Mouse (Mus musculus): ENCODE measurements around the gene Kif1b. TPM values are rescaled to one million over a fixed set of nuclear protein-coding genes. Genes with fewer than 3 reads are reported as not detected.
A peak's percentile ranks its signal among the peaks of the same experiment; 100 is the strongest.
"Not testable (repeated sequence)": the region's sequence is repeated elsewhere in the genome, so short reads cannot be mapped to it uniquely, and the experiment has no call there.

Kif1b gene
- polyA plus RNA-seq, 1 experiment from 2014 or later: 160 TPM

GRCm38 (mm10) chr4:149233938-149234337, 73.6 kb downstream of the Kif1b start:
- Histone ChIP-seq H3K9me3 (no peaks in the 10 kb centered on the region), H3K4me3 (replicated peaks) (no peak overlapping the region), H3K27ac (0 out of 2 replicates have a peak overlapping the region, but pooled peaks have one; percentile 6), H3K4me1 (replicated peaks) (0 out of 2 replicates have a peak, but pooled peaks cover 2% of the 10 kb centered on the region), H3K36me3 (peaks cover 72% of the 10 kb centered on the region), H3K27me3 (no peaks in the 10 kb centered on the region), H3K9ac (replicated peaks) (no peak overlapping the region), H3K4me2 (replicated peaks) (no peak overlapping the region)
- ATAC-seq: no peak
- WGBS: 58% methylated on average over 9 of the region's 9 CpGs

GRCm38 (mm10) chr4:149228682-149229081, 78.8 kb downstream of the Kif1b start:
- 95% methylated on average over 3 of the region's 3 CpGs for WGBS
- H3K27me3 ChIP-seq; H3K4me3 ChIP-seq (replicated peaks); H3K9ac ChIP-seq (replicated peaks); H3K4me2 ChIP-seq (replicated peaks); H3K27ac ChIP-seq; H3K9me3 ChIP-seq; H3K4me1 ChIP-seq (replicated peaks); ATAC-seq: not testable (repeated sequence)
- H3K36me3 ChIP-seq: peaks cover 75% of the 10 kb centered on the region

GRCm38 (mm10) chr4:149228256-149228655, 79.2 kb downstream of the Kif1b start:
- H3K27ac ChIP-seq: no peak overlapping the region
- no peak overlapping the region for H3K9ac ChIP-seq (replicated peaks)
- 96% methylated on average over 3 of the region's 3 CpGs for WGBS
- peaks cover 79% of the 10 kb centered on the region for H3K36me3 ChIP-seq
- ATAC-seq: no peak
- no peak overlapping the region for H3K4me3 ChIP-seq (replicated peaks)
- no peaks in the 10 kb centered on the region for H3K27me3 ChIP-seq
- no peak overlapping the region for H3K4me2 ChIP-seq (replicated peaks)
- H3K9me3 ChIP-seq: peaks cover 4% of the 10 kb centered on the region; the same call in 1 of the 2 replicates
- H3K4me1 ChIP-seq (replicated peaks): no peaks in the 10 kb centered on the region

GRCm38 (mm10) chr4:149226311-149226710, 81.2 kb downstream of the Kif1b start:
- H3K4me2 ChIP-seq (replicated peaks): no peak overlapping the region
- no peak overlapping the region for H3K4me3 ChIP-seq (replicated peaks)
- H3K27me3 ChIP-seq: no peaks in the 10 kb centered on the region
- peaks cover 91% of the 10 kb centered on the region for H3K36me3 ChIP-seq
- peaks cover 4% of the 10 kb centered on the region; the same call in 1 of the 2 replicates for H3K9me3 ChIP-seq
- H3K4me1 ChIP-seq (replicated peaks): no peaks in the 10 kb centered on the region
- ATAC-seq: no peak
- 68% methylated on average over 3 of the region's 3 CpGs for WGBS
- H3K9ac ChIP-seq (replicated peaks): no peak overlapping the region
- no peak overlapping the region for H3K27ac ChIP-seq

GRCm38 (mm10) chr4:149223453-149223852, 84.0 kb downstream of the Kif1b start:
- WGBS: 94% methylated on average over 3 of the region's 3 CpGs

GRCm38 (mm10) chr4:149220481-149220880, 87.0 kb downstream of the Kif1b start:
- WGBS: 47% methylated on average over 17 of the region's 17 CpGs
- peaks cover 4% of the 10 kb centered on the region; the same call in 1 of the 2 replicates for H3K9me3 ChIP-seq
- H3K9ac ChIP-seq (replicated peaks): no peak overlapping the region
- H3K27ac ChIP-seq: peak overlapping the region; percentile 75
- H3K4me3 ChIP-seq (replicated peaks): no peak overlapping the region
- H3K27me3 ChIP-seq: no peaks in the 10 kb centered on the region
- no peak overlapping the region for H3K4me2 ChIP-seq (replicated peaks)
- peaks cover 96% of the 10 kb centered on the region for H3K36me3 ChIP-seq
- peak; percentile 17; the same call in 1 of the 2 replicates for ATAC-seq
- H3K4me1 ChIP-seq (replicated peaks): peaks cover 18% of the 10 kb centered on the region

More at GRCm38 (mm10) chr4:149223453-149223852, 84.0 kb downstream of the Kif1b start:
- H3K9ac ChIP-seq (replicated peaks): no peak overlapping the region
- no peak overlapping the region for H3K4me2 ChIP-seq (replicated peaks)
- H3K4me1 ChIP-seq (replicated peaks): peaks cover 18% of the 10 kb centered on the region
- no peak overlapping the region for H3K27ac ChIP-seq
- no peak for ATAC-seq
- H3K4me3 ChIP-seq (replicated peaks): no peak overlapping the region
- peaks cover 90% of the 10 kb centered on the region for H3K36me3 ChIP-seq
- peaks cover 4% of the 10 kb centered on the region; the same call in 1 of the 2 replicates for H3K9me3 ChIP-seq
- no peaks in the 10 kb centered on the region for H3K27me3 ChIP-seq

- WGBS: 18% methylated on average over 5 of the region's 5 CpGs
- no peak overlapping the region for H3K4me3 ChIP-seq (replicated peaks)
- 0 out of 2 replicates have a peak overlapping the region, but pooled peaks have one; percentile 28 for H3K9ac ChIP-seq (replicated peaks)
- peak; percentile 81 for ATAC-seq
- peaks cover 96% of the 10 kb centered on the region for H3K36me3 ChIP-seq
- no peaks in the 10 kb centered on the region for H3K27me3 ChIP-seq
- H3K4me1 ChIP-seq (replicated peaks): peaks cover 18% of the 10 kb centered on the region
- H3K4me2 ChIP-seq (replicated peaks): no peak overlapping the region
- H3K27ac ChIP-seq: peak overlapping the region; percentile 75
- H3K9me3 ChIP-seq: peaks cover 4% of the 10 kb centered on the region; the same call in 1 of the 2 replicates
These were observed 87.4 kb downstream of the Kif1b start for GRCm38 (mm10) chr4:149220042-149220473.

GRCm38 (mm10) chr4:149219401-149220041, 88.0 kb downstream of the Kif1b start:
- Histone ChIP-seq H3K9ac (replicated peaks) (0 out of 2 replicates have a peak overlapping the region, but pooled peaks have one; percentile 28), H3K4me2 (replicated peaks) (no peak overlapping the region), H3K9me3 (peaks cover 4% of the 10 kb centered on the region; the same call in 1 of the 2 replicates), H3K27me3 (no peaks in the 10 kb centered on the region), H3K36me3 (peaks cover 96% of the 10 kb centered on the region), H3K4me1 (replicated peaks) (peaks cover 18% of the 10 kb centered on the region), H3K4me3 (replicated peaks) (no peak overlapping the region), H3K27ac (peak overlapping the region; percentile 75)
- ATAC-seq: peak; percentile 45; the same call in 1 of the 2 replicates
- 55% methylated on average over 12 of the region's 12 CpGs for WGBS

- no peaks in the 10 kb centered on the region for H3K9me3 ChIP-seq
- peaks cover 18% of the 10 kb centered on the region for H3K4me1 ChIP-seq (replicated peaks)
- H3K4me2 ChIP-seq (replicated peaks): no peak overlapping the region
- ATAC-seq: no peak
- no peak overlapping the region for H3K9ac ChIP-seq (replicated peaks)
- no peaks in the 10 kb centered on the region for H3K27me3 ChIP-seq
- H3K36me3 ChIP-seq: peaks cover 96% of the 10 kb centered on the region
- WGBS: 90% methylated on average over 5 of the region's 5 CpGs
- no peak overlapping the region for H3K4me3 ChIP-seq (replicated peaks)
- H3K27ac ChIP-seq: no peak overlapping the region
These were observed 89.0 kb downstream of the Kif1b start for GRCm38 (mm10) chr4:149218476-149218875.

- peaks cover 96% of the 10 kb centered on the region for H3K36me3 ChIP-seq
- ATAC-seq: no peak
- 93% methylated on average over 9 of the region's 9 CpGs for WGBS
These were observed 91.5 kb downstream of the Kif1b start for GRCm38 (mm10) chr4:149215982-149216381.

GRCm38 (mm10) chr4:149215397-149215796, 92.1 kb downstream of the Kif1b start:
- Histone ChIP-seq H3K36me3 (peaks cover 96% of the 10 kb centered on the region), H3K27me3 (no peaks in the 10 kb centered on the region), H3K27ac (no peak overlapping the region), H3K9ac (replicated peaks) (no peak overlapping the region), H3K4me3 (replicated peaks) (no peak overlapping the region), H3K4me2 (replicated peaks) (no peak overlapping the region), H3K4me1 (replicated peaks) (peaks cover 12% of the 10 kb centered on the region), H3K9me3 (no peaks in the 10 kb centered on the region)
- ATAC-seq: no peak
- WGBS: 49% methylated on average over 2 of the region's 2 CpGs

More at GRCm38 (mm10) chr4:149215982-149216381, 91.5 kb downstream of the Kif1b start:
- Histone ChIP-seq H3K4me2 (replicated peaks) (no peak overlapping the region), H3K4me1 (replicated peaks) (peaks cover 17% of the 10 kb centered on the region), H3K9me3 (no peaks in the 10 kb centered on the region), H3K9ac (replicated peaks) (no peak overlapping the region), H3K27me3 (no peaks in the 10 kb centered on the region), H3K27ac (no peak overlapping the region), H3K4me3 (replicated peaks) (no peak overlapping the region)

- 96% methylated on average over 2 of the region's 2 CpGs for WGBS
- peaks cover 96% of the 10 kb centered on the region for H3K36me3 ChIP-seq
- not testable (repeated sequence) for H3K27me3 ChIP-seq; H3K27ac ChIP-seq; H3K4me3 ChIP-seq (replicated peaks); ATAC-seq; H3K4me1 ChIP-seq (replicated peaks); H3K9me3 ChIP-seq; H3K4me2 ChIP-seq (replicated peaks); H3K9ac ChIP-seq (replicated peaks)
These were observed 93.0 kb downstream of the Kif1b start for GRCm38 (mm10) chr4:149214468-149214867.
